Mouse (Mus musculus) liver, embryonic 14.5 days (tissue): Measurements from ENCODE around the gene R3hdm4.

Experiments
- CTCF ChIP-seq: IDR thresholded peaks from 2 replicates; pipeline ENCODE4 v1.5.1; 2016; ENCODE audit warnings: antibody characterized with exemption, low read depth, control low read depth
- EP300 ChIP-seq: IDR thresholded peaks from 2 replicates; pipeline ENCODE4 v1.6.1; 2016; ENCODE audit warnings: antibody characterized with exemption, low read depth

DNA sequence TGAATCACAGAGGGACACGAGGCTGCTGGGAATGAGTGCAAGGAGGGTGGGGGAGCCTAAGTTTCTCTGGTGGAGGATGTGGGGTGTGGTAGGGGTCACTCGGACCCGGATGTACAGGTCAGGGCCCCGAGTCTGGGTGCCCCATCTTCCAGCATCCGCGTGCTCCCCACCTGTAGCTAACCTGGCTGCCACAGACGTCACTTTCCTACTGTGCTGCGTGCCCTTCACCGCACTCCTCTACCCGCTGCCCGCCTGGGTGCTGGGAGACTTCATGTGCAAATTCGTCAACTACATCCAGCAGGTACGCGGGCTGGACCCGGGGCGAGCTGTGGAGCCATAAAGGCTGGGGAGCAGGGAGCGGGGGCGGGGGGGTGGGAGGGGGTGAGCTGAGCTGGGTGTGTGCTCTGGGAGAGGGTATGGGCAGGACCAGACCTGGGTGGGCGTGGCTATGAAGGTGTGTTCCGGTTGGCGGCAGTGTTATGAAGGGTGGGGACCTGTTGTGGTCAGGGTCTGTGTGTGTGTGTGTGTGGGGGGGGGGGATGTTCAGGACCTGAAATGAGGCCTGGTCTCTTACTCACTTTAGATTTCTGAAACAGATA, 1.7 kb downstream of the R3hdm4 start:
- no peak for TF ChIP-seq CTCF
- no peak for TF ChIP-seq EP300
